Mouse (Mus musculus) induced T-regulatory cell, adult 2 months (primary cell): ENCODE measurements around the gene Tmem190.
"Not testable (repeated sequence)": the region's sequence is repeated elsewhere in the genome, so short reads cannot be mapped to it uniquely, and the experiment has no call there.

Source experiments
- DNase-seq: peaks from one replicate; pipeline ENCODE4 v3.0.0-alpha.2; 2012; ENCODE audit warnings: low read depth

Tmem190 gene

DNA sequence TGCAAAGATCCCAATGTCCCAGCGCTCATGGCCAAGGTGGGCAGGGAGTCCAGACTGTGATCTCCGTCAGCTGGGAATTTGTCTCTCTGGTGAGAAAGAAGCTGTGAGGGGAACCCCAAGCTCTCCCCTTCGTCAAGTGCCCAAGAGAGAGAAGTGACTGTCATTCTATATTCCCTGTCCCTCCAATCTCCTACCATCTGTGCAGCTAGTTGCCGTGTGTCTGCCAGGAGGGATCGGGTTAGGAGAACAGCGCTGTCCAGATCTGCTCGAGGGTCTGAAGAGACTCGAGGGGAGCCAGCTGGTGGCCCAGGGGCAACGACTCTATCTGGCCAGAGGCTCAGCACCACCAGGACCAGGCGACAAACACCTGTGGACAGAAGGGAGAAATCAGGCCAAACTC, 6.6 kb upstream of the Tmem190 start:
- DNase-seq = peak; percentile 4

DNA sequence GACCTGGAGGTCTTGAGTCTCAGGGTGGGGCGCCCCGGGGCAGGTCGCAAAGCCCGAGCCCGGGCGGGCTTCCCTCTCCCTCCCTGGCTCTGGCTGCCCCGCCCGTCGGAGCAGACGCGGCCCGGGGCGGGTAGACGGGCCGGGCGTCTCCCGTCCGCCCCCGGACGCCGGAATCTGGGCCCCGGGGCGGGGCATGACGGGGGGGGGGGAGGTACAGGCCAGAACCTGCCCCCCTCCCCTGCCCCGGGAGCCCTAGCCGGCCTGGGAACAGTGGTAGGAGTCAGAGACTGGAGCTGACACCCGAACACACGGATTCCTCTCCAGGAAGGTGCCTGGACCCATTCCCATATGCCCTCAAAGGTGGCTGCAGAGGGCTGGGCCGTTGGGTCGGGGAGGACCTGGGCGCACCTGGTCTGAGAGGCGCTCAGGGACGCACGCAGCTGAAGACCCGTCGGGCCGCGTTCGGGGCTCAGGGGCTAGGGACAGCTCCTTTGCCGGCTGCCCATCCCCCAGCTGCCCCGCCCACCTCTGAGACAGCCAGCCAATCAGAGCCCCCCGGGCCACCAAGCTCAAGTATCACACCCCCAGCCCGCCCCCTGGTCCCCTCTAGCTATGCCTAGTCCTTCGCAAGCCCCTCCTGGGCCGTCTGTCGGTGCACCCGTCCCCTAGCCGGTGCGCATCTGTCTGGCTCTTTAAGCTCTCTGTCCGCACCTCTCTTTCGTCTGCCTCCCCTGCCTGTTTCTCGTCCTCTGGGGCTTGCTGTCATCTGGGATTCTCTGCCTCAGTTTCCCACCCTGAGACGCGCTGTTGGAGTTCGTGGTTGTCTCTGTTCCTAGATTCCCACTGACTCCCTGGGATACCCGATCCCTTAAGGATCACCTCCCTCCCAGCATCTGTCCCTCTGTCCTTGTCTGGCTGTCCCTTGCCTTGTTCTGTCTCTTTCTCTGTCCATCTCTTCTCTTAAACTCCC, 5.6 kb upstream of the Tmem190 start:
- DNase-seq = peak; percentile 65

DNA sequence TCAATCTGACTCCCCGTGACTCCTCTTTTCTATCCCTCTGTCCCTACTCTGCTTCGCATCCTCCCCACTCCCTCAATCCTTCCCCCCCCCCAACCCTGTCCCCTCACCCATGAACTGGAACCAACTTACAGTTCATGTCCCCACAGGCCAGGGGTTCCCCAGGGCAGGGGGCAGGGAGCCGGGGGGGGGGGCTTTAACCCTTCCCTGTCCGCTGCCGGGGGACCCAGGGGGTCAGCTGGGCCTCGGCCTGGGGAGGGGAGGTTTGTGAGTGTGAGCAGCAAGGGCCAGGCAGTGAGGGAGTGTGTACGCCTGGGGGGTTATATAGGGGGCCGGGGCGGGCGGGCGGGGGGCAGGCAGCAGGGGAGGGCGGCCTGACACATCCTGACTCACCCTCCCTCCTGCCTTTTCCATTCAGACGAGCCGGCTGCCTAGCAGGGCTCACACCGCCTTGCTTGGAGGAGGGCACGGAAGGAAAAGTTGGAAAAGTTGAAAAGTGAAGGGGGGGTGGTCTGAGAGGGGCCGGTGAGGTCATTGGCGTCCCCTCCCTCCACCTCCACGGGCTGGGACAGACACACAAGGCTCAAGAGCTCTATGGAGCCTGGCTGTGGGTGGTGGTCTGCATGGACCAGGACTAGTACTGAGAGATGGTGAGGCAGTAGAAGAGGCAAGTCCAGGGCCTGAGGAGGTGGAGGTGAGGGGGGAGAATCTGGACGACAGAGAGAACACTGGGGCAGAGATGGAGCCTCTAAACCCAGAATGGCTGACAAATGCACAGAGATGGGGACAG, 4.7 kb upstream of the Tmem190 start:
- no peak for DNase-seq

DNA sequence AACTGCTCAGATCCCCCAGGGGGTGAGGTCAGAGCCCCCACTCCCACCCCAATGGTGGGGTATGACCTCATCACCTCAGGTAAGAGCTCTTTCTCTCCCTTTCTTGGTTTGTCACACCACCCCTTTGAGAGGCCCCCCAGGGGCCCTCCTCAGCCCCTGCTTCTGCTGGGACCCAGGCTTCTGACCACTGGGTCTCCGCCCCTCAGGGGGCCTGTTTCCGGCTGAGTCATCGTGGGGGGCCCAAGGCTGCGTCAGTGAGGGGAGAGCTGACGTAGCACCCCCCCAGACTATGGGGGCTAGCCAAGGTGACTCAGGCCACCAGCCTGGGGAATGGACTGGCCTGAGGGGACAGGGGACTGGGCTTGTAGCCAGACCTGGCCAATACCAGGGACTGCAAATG, 2.8 kb upstream of the Tmem190 start:
- DNase-seq = no peak

DNA sequence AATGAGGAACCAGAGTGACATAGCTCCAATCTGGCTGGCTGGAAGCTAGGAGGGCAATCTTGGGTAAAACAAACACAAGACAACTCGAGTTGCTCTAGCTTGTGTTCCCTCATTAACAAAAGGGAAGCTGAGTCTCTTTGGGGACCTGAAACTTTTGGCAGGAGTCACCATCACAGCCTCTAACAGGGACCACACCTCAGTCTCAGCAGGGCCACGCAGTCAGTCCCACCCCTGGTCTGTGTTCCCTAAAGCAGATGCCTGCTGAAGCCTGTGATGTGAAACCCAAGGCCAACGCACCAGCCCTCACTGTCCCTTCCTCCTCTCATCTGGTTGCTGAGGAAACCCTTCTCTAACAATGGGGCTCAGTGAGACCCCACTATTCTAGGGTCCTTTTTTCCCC, 607 bp upstream of the Tmem190 start:
- no peak for DNase-seq

DNA sequence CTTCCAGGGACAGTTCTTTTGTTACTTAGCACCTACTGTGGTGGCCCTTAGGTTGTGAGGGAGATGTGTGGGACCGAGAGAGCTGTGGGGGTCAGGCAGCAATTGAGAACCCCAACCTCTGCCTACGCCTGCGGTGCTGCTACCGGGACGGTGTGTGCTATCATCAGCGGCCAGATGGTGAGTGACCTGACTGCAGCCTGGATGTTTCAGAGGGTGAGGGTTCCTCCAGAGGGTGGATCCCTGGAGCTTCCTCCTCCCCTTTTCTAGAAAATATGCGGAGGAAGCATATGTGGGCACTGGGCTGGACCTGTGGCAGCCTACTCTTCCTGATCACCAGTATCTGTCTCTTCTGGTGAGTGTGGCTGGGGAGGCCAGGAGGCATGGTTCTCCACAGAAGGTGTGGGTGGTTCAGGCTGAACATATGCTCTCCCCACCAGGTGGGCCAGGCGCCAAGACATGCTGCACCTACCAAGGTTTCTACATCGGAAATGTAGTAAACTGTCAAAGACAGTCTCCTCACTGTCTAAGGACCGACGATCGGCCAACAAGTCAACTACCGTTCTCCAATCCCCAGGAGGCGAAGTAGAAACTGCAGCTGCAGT, 1.0 kb downstream of the Tmem190 start:
- DNase-seq = no peak

DNA sequence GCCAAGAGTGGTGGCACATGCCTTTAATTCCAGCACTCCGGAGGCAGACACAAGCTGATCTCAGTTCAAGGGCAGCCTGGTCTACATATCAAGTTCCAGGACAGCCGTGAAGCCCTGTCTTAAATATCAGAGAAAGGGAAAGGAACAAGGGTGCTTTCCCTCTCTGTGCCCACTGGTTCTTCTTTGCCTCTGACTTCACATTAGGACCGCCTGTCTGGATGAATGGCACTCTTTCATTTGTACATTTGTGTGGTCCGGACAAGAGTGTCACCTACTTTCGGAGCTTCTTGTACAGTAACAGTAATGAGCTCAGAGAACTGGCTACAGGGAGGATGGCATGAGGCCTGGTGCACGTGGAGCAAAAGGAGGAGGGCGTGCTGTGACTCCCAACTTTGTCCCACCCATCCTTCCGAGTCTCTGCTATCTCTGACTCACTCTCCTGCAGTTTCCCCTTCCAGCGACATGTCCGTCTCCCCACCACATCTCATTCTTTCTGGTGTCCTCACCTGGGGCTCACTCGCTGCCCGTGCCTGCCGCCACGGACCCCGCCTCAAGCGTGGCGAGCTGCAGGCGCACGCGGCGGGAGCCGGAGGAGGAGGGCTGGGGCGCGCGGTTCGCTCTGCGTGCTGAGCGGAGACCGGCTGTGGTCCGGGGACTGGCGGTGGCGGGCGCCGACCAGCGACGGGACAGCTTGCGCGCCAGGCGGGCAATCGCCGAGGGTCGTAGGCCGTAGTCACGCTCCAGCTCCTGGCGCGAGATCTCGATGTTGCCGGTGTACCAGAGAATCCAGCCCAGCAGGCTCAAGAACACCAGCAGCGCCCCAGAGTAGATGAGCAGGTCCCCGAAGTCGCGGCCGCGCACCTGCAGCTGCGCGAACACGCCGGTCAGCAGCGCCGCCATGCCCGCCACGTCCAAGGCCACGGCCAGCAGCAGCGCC, 6.0 kb downstream of the Tmem190 start:
- DNase-seq = peak; percentile 66

DNA sequence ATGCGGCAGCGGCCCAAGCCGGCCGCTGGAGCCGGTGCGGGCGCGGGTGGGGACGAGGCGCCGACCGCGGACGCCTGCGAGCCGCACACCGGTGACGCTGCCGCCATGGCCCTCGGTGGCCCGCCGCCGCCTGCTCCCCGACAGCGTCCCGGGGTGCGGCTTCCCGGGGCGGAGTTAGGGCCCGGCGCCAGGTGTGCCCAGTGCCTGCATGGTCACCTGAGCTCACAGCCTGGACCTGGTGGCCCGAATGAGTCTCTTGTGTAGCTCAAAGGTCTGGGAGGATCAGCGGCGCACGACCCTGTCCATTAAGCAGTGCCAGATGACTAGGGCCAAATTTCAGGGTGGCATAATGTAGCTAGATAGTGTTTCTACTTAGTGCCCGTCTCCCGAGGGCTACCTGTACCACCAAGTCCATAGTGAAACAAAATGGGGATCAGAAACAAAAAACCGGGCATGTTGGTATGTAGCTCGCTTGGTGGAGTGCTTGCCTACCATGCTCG, 6.7 kb downstream of the Tmem190 start, which contains the start of gene Tmem238:
Gene Tmem238 (minus strand): TSS at position 221 of the 500 bp plus-strand sequence.
- peak; percentile 57 for DNase-seq

DNA sequence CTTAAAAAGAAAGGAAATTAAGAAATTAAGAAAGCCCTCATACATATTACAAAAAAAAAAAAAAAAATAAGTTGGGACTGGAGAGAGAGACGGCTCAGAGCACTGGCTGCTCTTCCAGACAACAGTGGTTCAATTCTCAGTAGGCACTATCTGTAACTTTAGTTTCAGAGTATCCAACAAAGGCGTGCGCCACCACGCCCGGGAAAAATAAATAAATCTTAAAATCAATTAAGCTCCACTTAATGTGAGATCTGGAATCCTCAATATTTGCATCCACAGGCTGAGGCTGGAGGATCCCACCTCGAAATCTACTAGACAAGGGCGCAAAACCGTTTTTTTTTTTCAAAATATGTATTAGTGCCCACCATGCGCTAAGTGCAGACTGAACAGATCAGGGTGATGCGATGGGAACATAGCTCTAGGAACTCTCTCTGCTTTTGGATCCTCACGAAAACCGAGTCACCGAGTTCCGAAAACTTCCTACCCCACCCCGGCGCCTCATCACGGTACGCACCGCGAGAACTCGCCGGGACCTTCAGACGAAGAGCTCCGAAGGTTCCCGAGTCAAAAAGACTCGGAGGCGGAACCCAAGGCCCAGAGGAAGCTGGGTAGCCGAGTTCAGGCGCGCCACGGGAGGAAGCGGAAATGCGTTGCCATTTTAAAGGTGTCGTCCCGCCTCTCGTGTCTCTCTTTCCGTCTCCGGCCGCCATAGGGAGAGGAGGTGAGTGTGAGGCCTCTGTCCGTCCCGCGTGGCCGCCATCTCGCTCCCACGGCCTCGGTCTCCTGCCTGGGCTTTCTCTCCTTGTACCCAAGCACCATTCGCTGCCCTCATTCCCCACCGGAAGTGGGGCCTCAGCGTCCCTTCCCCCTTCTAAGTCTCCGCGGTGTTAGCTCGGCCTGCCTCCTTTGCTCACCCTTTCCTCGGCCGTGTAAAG, 9.8 kb downstream of the Tmem190 start, which contains the start of gene Rpl28:
Gene Rpl28 (plus strand): TSS at position 597 of the 935 bp plus-strand sequence.
- DNase-seq = peak; percentile 99

DNA sequence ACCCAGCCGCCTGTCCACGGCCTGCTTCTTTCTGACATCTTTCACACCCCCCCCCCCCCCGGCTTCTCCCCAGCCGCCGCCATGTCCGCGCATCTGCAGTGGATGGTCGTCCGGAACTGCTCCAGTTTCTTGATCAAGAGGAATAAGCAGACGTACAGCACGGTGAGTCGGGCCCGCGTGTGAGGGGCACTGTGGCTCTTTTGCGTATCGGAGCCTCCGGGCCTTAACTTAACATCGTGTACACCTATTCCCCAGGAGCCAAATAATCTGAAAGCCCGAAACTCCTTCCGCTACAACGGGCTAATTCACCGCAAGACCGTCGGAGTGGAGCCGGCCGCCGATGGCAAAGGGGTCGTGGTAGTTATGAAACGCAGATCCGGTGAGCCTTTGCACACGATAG, 10.5 kb downstream of the Tmem190 start:
- DNase-seq = not testable (repeated sequence)

DNA sequence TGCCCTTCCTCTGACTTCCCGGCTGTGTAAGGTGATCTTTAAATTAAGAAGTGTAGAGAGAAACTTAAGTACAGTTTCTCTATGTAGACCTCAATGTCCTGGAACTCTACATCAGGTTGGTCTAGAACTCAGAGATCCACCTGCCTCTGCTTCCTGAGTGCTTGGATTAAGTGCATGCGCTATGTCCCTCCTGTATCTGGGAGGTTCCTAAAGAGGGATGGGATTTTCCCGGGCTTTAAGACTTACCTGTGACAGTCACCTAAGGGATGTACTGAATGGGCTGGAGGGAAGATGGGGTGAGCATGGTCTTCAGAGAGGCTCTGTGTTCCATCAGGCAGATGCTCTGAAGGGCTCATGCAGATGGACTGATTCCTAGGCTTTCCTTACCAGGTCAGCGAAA, 10.9 kb downstream of the Tmem190 start:
- no peak for DNase-seq

DNA sequence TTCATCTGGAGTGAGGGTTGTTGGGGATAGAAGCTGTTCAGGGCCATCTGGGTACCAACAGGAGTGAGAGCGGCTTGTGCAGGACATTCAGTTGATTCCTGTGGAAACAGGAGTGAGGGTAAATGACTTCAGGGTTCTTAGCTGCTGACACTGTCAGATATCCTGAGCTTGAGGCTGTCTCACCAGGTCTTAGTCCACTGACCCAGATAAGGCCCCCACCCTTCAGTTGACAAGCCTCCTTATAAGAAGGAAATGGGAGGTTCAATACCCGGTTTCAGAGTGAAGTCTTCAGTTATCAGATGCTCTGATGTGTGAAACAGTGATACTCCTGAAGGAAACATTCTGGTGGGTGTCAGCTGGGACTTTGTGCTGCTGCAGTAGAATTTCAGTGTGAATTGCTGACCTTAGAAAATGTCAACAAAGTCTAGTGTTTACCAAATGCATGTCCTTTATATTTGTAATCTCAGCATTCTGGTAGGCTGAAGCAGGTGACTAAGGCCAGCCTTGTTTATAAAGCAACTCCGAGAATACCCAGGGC, 12.0 kb downstream of the Tmem190 start:
- no peak for DNase-seq

DNA sequence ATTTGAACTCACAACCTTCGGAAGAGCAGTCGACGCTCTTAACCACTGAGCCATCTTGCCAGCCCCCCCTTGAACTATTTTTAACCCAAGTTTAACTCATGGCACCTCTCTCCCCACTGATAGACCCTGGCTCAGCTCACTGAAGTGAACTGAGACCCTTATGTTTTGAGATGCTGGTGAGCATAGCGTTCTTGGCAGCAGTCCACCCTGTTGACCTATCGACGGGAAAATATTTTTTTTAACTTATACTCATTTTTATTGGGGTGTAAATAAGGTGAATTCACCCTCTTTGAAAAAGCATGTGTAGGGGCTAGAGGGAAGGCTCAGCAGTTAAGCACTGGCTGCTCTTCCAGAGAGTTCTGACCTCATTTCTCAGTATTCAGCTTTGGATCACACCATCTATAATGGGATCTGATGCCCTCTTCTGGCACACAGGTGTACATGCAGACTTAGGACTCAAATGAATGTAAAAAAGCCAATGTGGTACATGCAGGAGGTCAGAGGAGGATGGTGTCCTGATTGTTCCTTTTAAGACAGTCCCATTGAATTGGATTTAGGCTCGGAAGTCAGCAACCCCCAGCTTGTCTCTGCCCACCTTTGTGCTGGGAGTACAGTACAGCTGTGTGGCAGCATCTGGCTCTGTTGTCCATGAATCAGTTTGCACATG, 13.2 kb downstream of the Tmem190 start:
- peak; percentile 75 for DNase-seq

DNA sequence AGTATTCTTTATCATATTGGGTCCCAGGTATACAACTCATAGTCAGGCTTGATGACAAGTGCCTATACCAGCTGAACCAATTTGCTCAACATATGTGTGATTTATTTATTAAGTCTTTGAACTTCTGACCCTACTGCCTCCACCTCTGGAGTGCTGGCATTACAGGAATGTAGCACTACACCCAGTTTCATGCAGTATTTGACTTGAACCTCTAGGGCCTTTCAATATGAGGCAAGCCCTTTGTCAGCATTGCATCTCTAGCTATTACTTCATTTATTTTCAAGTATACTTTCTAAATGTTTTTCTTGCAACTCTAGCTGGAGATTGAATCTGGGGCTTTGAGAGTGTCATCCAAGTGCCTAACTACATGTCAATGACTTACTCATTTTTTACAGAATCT, 19.5 kb downstream of the Tmem190 start:
- DNase-seq = no peak

DNA sequence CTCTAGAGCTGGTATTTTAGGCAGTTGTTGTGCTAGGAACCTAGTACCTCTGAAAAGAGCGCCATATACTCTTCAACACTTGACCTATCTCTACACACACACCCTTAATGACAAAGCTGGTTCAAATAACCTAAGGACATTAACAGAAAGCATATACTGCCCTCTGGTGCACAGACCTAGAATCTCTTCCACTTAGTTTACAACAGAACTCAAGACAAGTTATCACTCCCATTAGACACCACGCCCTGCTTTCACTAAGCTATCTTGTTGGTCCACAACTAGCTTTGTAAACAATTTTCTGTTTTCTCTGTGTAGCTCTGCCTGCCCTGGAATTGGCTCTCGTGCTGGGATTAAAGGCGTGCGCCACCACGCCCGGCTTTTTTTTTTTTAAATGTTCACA, 24.0 kb downstream of the Tmem190 start:
- peak; percentile 79 for DNase-seq

DNA sequence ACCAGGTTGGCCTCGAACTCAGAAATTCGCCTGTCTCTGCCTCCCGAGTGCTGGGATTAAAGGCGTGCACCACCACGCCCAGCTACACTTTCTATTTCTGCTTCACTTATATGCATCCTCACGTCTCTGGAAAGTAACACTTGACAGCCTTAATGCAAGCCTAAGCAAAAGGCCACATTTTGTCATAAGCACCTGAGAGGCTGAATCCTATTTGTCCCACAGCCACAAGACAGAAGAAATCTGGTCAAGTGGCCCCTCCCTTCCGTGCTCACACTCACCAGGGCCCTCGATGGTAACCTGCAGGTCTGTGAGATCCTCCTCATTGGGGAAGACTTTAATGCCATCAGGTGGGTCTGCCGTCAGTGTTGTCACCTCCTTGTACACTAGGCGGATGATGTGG, 28.4 kb downstream of the Tmem190 start:
- DNase-seq = peak; percentile 55

DNA sequence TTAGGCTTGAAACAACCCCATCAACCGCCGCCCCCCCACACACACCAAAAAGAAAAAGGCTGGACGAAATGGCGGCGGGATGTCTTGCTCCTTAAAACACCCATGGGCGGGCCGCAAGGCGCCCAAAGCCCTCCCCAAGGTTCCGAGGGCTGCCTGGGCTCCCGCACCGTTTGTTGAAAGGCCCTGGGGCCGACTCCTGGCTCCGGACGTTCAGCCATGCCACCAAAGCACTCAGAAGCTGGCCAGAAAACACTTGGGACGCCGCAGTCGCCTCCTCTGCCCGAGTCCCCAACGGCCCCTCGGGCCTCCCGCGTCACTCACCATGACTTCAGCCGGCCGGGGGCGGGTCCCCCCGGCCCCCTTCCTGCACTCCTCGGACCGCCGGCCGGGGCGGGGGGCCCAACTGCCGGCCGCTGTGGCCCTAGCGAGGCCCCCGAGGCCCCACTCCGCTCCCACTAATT, 29.1 kb downstream of the Tmem190 start:
- peak; percentile 68 for DNase-seq

DNA sequence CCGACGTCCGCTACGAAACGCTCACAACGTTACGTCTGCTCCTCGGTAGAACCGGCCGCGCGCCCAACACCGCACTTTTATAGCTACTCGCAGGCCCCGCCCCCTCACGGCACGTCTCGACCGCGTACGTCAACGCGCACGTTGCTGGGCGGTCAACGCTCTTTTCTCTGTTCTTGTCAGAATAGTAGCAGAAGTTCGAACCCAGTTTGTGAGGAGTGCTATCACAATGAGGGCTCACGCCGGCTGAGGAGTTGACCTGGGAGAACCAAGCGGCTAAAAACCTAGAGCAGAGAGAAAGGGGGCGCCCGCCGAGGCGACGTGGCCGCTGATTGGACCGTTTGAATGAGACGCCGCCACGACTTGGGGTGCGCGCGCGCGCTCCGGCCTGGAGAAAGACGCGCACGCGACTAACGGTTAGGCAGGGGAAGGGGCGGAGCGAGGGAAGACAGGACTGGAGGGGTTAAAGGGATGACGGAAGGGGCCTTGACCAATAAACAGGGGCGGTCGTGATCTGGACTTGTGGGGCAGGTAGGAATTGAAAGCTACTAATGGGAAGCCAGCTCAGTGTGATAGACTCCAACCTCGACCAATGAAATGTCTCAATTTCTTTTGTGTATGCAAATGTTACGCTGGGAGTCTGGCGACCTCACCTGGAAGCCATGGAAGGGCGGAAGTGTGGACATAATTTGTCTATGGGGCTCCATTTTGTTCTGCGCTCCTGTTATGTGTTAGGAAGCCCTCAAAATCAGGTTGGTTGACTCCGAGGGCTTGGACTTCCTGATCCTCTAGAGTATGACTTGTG, 29.8 kb downstream of the Tmem190 start, which contains the start of gene Ube2s:
Gene Ube2s (minus strand): TSS at position 288 of the 802 bp plus-strand sequence.
- DNase-seq = peak; percentile 100
